Mouse (Mus musculus): ENCODE data around the gene Men1. TPM values are rescaled to one million over a fixed set of nuclear protein-coding genes. Genes with fewer than 3 reads are reported as not detected.
"Not testable (repeated sequence)": the region's sequence is repeated elsewhere in the genome, so short reads cannot be mapped to it uniquely, and the experiment has no call there.

The Men1 gene
- 67.6 and 68.4 TPM in 2 replicates for polyA plus RNA-seq (2012; rRNA removed)

GRCm38 (mm10) chr19:6334673-6335457 lies at the start of gene Men1:
Gene Men1, plus strand, starts transcription at chr19:6334979.
- DNase-seq (ENCODE audit: extremely low spot score in 1 of 2, low spot score in 1 of 2), result peak; percentile 98

- DNase-seq (ENCODE audit: extremely low spot score in 1 of 2, low spot score in 1 of 2), result no peak
These were observed 49.6 kb upstream of the Men1 start for GRCm38 (mm10) chr19:6285226-6285625.

DNA sequence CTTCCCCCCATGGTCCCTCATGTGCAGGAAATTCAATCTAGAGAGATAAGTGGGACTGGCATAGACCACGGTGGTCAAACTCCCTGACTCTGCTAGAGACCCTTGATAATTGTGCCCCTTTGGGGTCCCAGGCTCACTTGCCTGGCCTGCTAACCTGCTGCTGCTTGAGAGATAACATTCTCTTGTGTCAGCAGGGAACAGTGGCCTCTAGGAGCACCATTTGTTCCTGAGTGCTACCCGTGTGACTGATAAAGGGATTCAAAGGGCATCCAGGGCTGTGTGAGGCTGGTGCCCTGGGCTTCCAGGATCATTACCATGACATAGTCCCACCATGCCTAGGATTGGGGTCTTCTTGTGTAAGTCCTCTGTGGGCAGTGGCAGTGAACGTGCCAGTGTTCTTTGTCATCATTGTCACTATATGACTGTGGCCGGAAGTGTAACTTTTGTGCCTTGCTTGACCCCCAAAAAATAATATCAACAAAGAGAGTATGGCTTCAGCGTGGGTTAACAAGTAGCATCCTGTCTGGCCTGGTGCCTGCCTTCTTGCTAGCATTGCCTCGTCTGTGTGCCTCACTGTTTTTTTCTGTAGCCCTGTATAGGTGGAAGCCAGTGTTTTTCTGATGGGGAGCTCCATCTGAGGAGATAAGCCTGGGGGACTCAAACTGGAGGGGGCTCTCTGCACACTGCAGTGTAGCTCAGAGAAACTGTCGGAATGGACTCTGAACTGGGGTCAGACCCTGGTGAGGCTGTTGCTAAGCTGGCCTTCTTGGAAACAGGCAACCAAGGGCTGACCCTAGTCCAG lies 48.9 kb upstream of the Men1 start:
- no peak for DNase-seq (ENCODE audit: extremely low spot score in 1 of 2, low spot score in 1 of 2)

DNA sequence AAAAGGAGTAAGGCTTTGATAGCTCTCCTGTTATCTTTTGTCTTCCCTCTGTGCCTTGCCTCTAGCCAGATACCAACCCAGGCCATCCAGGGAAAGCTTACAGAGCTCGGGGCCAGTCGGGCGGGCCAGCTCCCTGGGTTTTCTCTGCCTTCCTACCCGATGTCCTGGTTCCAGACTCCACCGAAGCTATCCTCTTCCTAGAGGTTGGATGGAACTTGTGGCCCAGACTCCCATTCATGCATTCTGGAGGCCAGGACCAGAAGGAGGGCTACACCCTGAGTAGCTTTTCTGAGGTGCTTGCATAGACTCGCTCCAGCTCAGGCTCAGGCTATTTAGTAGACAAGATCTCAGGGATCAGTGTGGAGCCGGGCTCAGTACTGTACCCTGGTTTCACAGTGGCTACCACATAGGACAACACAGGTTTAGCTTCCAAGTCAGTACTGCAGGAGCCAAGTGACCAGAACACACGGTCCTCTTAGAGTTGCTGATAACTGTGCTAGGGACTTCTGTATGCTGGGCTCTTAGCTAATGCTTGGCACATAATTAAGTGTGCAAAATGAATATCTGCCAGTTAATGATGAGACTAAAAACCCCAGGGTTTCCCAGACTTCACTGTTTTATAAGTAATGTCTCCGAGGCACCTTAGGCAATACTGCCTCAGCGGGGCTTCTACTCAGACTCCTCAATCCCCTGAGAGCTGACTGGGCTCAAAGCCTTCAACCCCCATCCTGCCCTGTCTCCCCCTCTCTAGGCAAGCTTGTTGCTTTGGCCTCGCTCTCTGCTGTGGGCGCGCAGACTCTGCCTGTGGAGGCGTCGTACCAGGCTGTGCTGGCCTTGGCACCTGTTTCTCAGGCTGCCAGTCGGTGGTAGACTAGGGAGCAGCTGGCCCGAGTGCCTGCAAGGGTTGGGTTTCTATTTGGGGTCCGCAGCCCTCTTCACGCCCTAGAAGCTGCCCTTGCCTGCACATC lies 48.1 kb upstream of the Men1 start:
- no peak for DNase-seq (ENCODE audit: extremely low spot score in 1 of 2, low spot score in 1 of 2)

GRCm38 (mm10) chr19:6288236-6288894 lies 46.4 kb upstream of the Men1 start:
- no peak for DNase-seq (ENCODE audit: extremely low spot score in 1 of 2, low spot score in 1 of 2)

- DNase-seq (ENCODE audit: extremely low spot score in 1 of 2, low spot score in 1 of 2), result no peak
These were observed 45.0 kb upstream of the Men1 start for GRCm38 (mm10) chr19:6289696-6290238.

DNA sequence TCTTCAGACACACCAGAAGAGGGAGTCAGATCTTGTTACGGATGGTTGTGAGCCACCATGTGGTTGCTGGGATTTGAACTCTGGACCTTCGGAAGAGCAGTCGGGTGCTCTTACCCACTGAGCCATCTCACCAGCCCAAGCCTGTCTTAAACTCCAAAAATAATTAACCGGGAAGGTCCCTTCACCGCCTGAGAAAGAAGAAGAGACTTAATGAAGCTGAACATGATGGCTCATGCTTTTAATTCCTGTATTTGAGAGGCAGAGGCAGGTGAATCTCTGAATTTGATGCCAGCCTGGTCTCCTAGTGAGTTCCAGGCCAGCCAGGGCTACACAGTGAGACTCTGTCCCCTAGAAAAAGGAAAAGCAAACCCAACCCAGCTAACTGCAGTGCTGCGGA lies 44.1 kb upstream of the Men1 start:
- not testable (repeated sequence) for DNase-seq (ENCODE audit: extremely low spot score in 1 of 2, low spot score in 1 of 2)

GRCm38 (mm10) chr19:6291117-6291781 lies 43.5 kb upstream of the Men1 start:
- no peak for DNase-seq (ENCODE audit: extremely low spot score in 1 of 2, low spot score in 1 of 2)

- DNase-seq (ENCODE audit: extremely low spot score in 1 of 2, low spot score in 1 of 2), result no peak
These were observed 42.5 kb upstream of the Men1 start for GRCm38 (mm10) chr19:6292262-6292661.

GRCm38 (mm10) chr19:6294301-6294700 lies 40.5 kb upstream of the Men1 start:
- DNase-seq (ENCODE audit: extremely low spot score in 1 of 2, low spot score in 1 of 2), result no peak

GRCm38 (mm10) chr19:6296551-6297210 lies 38.1 kb upstream of the Men1 start:
- DNase-seq (ENCODE audit: extremely low spot score in 1 of 2, low spot score in 1 of 2), result no peak

GRCm38 (mm10) chr19:6297641-6298040 lies 37.1 kb upstream of the Men1 start:
- no peak for DNase-seq (ENCODE audit: extremely low spot score in 1 of 2, low spot score in 1 of 2)

- DNase-seq (ENCODE audit: extremely low spot score in 1 of 2, low spot score in 1 of 2), result no peak
These were observed 35.8 kb upstream of the Men1 start for GRCm38 (mm10) chr19:6299003-6299402.

DNA sequence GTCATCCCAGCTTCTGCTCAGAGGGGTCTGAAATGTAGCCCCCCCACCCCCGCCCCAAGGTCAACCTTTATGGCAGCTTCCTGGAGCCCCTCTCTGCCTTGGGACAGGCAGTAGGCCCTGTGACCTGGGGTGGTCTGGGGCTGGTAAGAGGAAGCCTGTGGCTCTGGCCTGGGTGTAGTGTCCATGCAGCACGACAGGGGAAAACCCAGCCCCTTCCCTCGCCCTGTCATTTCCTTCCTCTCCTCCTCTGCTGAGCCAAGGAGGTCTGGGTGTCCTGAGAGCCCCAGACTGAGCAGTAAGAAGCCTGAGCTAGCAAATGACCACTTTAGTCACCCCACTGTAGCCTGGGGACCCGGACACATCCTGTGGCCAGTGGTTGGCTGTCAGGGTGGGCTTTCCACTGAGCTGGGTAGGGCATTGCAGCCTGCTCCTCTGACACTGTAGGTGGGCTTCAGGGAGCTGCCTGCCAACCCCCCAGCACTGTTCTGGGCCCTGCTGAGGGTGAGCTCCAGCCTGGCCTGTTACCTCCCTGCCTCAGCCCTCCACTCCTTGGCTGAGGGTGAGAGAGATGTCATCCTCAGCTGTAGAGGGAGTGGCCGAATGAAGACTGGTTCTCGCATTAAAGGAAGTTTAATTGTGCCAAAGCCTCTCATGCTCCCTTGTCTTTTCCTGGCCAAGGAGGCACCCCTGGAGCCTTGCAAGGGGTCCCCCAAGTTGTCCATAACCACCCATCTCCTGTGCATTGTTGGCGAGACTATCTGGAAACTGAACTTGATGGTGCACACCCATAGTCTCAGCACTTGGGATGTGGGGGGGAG lies 35.1 kb upstream of the Men1 start:
- no peak for DNase-seq (ENCODE audit: extremely low spot score in 1 of 2, low spot score in 1 of 2)

DNA sequence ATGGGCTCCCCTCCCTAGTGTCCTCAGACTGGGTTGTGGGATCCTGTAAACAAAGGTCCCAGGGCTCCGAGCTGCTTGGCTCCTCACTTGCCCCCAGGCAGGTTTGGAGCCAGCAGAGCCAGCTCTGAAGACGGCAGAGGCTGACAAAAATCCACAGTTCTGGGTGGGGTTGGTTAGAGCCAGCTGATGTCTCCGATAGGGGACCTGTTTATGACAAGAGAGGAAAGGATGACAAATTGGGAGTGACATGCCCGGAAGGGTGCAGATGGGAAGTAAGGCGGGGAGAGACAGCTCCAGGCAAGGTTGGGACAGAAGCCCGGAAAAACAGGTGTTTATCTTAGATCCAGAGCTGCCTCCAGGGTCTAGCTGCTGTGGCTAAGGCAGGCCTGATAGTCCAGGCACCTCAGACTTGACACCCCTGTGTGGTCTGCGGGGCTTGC lies 34.4 kb upstream of the Men1 start:
- DNase-seq (ENCODE audit: extremely low spot score in 1 of 2, low spot score in 1 of 2), result no peak

- no peak for DNase-seq (ENCODE audit: extremely low spot score in 1 of 2, low spot score in 1 of 2)
These were observed 32.7 kb upstream of the Men1 start for GRCm38 (mm10) chr19:6302114-6302513.

- DNase-seq (ENCODE audit: extremely low spot score in 1 of 2, low spot score in 1 of 2), result peak in 1 of 2 experiments; percentile 37
These were observed 32.3 kb upstream of the Men1 start for GRCm38 (mm10) chr19:6302522-6302921.

- DNase-seq (ENCODE audit: extremely low spot score in 1 of 2, low spot score in 1 of 2), result no peak
These were observed 30.9 kb upstream of the Men1 start for GRCm38 (mm10) chr19:6303831-6304230.
